Mouse (Mus musculus) myocyte (in vitro differentiated cells): Measurements from ENCODE around the gene Thada. TPM values are rescaled to one million over a fixed set of nuclear protein-coding genes. Genes with fewer than 3 reads are reported as not detected.
A peak's percentile ranks its signal among the peaks of the same experiment; 100 is the strongest.

Source experiments
- H3K27me3 ChIP-seq: one replicate; pipeline ENCODE4 v1.6.1; 2011; ENCODE audit not compliant: control insufficient read depth, insufficient read depth, insufficient read length
- H3K36me3 ChIP-seq: one replicate; pipeline ENCODE4 v1.6.1; 2011; ENCODE audit not compliant: control insufficient read depth, insufficient read depth
- H3K4me2 ChIP-seq: one replicate; pipeline ENCODE4 v1.6.1; 2011; ENCODE audit warnings: low read depth, control low read depth
- H3K4me3 ChIP-seq: one replicate; pipeline ENCODE4 v1.5.1; 2011; ENCODE audit warnings: mild to moderate bottlenecking, control low read depth, moderate library complexity
- H3K79me2 ChIP-seq: one replicate; pipeline ENCODE4 v1.6.1; 2011; ENCODE audit not compliant: control insufficient read depth, insufficient read depth
- H3ac ChIP-seq: one replicate; pipeline ENCODE4 v1.6.1; 2011; ENCODE audit not compliant: control insufficient read depth, insufficient read length
- CEBPB ChIP-seq: IDR thresholded peaks from 2 replicates; pipeline ENCODE4 v1.6.1; 2011; ENCODE audit warnings: mild to moderate bottlenecking, moderate library complexity; ENCODE audit not compliant: poor library complexity, insufficient read depth, severe bottlenecking
- E2F4 ChIP-seq: IDR thresholded peaks from one replicate; pipeline ENCODE4 v1.6.1; 2011; ENCODE audit warnings: mild to moderate bottlenecking, control low read depth, moderate library complexity; ENCODE audit not compliant: insufficient read depth
- MAX ChIP-seq: IDR thresholded peaks from one replicate; pipeline ENCODE4 v1.6.1; 2011; ENCODE audit warnings: low read depth, mild to moderate bottlenecking, control low read depth
- MYOD1 ChIP-seq, 3 experiments: IDR thresholded peaks; one replicate each; pipeline ENCODE4 v1.6.1; 2011; ENCODE audit warnings: control low read depth in 2 of 3, low read depth in 2 of 3, mild to moderate bottlenecking in 2 of 3, moderate library complexity in 1 of 3; ENCODE audit not compliant: insufficient read length in 2 of 3, control insufficient read depth in 1 of 3
- MYOG ChIP-seq, 3 experiments: IDR thresholded peaks; one replicate each; pipeline ENCODE4 v1.6.1; 2011; ENCODE audit warnings: control low read depth in 2 of 3, low read depth in 2 of 3, mild to moderate bottlenecking in 2 of 3; ENCODE audit not compliant: insufficient read length in 2 of 3, control insufficient read depth in 1 of 3, insufficient read depth in 1 of 3
- POLR2A ChIP-seq: IDR thresholded peaks from one replicate; pipeline ENCODE4 v1.6.1; 2011; ENCODE audit warnings: low read depth, mild to moderate bottlenecking, control low read depth, moderate library complexity; ENCODE audit not compliant: insufficient read length
- POLR2AphosphoS2 ChIP-seq: IDR thresholded peaks from one replicate; pipeline ENCODE4 v1.6.1; 2011; ENCODE audit warnings: low read depth, control low read depth; ENCODE audit not compliant: insufficient read length
- REST ChIP-seq: IDR thresholded peaks from one replicate; pipeline ENCODE4 v1.6.1; 2011; ENCODE audit warnings: mild to moderate bottlenecking, control low read depth, moderate library complexity; ENCODE audit not compliant: insufficient read depth, insufficient read length
- SRF ChIP-seq: IDR thresholded peaks from one replicate; pipeline ENCODE4 v1.6.1; 2011; ENCODE audit warnings: low read depth; ENCODE audit not compliant: control insufficient read depth, insufficient read length
- TCF12 ChIP-seq: IDR thresholded peaks from one replicate; pipeline ENCODE4 v1.6.1; 2011; ENCODE audit warnings: mild to moderate bottlenecking, control low read depth; ENCODE audit not compliant: poor library complexity, insufficient read depth, severe bottlenecking
- TCF3 ChIP-seq: IDR thresholded peaks from one replicate; pipeline ENCODE4 v1.6.1; 2011; ENCODE audit warnings: low read depth, control low read depth; ENCODE audit not compliant: insufficient read length
- USF1 ChIP-seq: IDR thresholded peaks from one replicate; pipeline ENCODE4 v1.6.1; 2011; ENCODE audit warnings: low read depth, mild to moderate bottlenecking, control low read depth, moderate library complexity
- polyA plus RNA-seq: library from polyadenylated mRNA; unstranded; fragments of >200 nt; fragmentation: generic; extraction: Trizol; gene quantifications from one replicate; pipeline ENCODE4 v1.2.1, GENCODE M21; 2012; ENCODE audit warnings: missing spikeins

The Thada gene
- polyA plus RNA-seq, 1 experiment, result 5.5 TPM

DNA sequence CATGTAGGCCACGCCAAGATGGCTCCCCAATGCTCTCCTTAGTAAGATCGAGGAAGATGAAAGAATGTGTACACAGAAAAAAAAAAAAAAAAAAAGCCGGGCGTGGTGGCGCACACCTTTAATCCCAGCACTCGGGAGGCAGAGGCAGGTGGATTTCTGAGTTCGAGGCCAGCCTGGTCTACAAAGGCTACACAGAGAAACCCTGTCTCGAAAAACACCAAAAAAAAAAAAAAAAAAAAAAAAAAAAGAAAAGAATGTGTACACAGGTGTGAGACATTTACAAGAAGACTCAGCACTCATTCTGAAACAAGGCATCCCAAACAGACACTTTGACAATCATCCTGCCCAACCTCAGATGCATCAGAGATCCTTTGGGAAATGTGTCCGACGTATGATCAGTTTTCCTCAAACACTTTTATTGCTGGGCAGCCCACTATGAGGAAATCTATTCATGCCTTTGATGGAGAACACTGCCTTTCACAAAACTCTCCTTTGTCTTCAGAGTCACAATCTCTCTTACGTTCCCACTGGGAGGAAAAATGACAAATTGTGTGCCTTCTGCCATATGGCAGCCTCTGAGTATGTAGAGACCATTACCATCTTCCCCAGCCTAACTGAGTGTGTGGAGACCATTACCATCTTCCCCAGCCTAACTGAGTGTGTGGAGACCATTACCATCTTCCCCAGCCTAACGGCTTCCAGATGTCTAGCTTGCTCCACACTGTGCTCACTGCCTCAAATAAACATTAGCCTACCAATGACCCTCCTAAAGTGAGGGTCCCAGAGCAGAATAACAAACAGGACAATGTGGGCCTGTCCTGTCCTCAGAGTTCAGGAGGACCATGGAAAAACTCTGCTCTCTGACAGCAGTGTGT is 138.7 kb downstream of the Thada start:
- no peaks in the 10 kb centered on the region for H3K27me3 ChIP-seq
- H3K79me2 ChIP-seq, result no peaks in the 10 kb centered on the region
- H3K4me3 ChIP-seq, result no peak overlapping the region
- TF ChIP-seq CEBPB, result no peak
- H3ac ChIP-seq, result no peak overlapping the region
- no peak overlapping the region for H3K4me2 ChIP-seq
- H3K36me3 ChIP-seq, result peaks cover 4% of the 10 kb centered on the region

- Histone ChIP-seq H3K79me2 (no peaks in the 10 kb centered on the region), H3K36me3 (peaks cover 4% of the 10 kb centered on the region), H3K4me2 (no peak overlapping the region), H3K4me3 (no peak overlapping the region), H3ac (no peak overlapping the region), H3K27me3 (no peaks in the 10 kb centered on the region)
- TF ChIP-seq SRF (no peak), TCF3 (no peak), MYOD1 (IDR thresholded peaks at IDR 0.05; ENCODE audit: control insufficient read depth in 1 of 3, insufficient read length in 2 of 3, low read depth in 2 of 3) (no peak), POLR2A (no peak), CEBPB (no peak), MAX (no peak), E2F4 (no peak), REST (no peak), MYOG (IDR thresholded peaks at IDR 0.05; ENCODE audit: control insufficient read depth in 1 of 3, insufficient read depth in 1 of 3, insufficient read length in 2 of 3, low read depth in 2 of 3) (no peak), USF1 (no peak), TCF12 (no peak), POLR2AphosphoS2 (no peak)
Measured at GRCm38 (mm10) chr17:84322176-84322575, 143.8 kb downstream of the Thada start.

GRCm38 (mm10) chr17:84321351-84321750 is 144.7 kb downstream of the Thada start:
- Histone ChIP-seq H3ac (no peak overlapping the region), H3K27me3 (no peaks in the 10 kb centered on the region), H3K4me3 (no peak overlapping the region), H3K79me2 (no peaks in the 10 kb centered on the region), H3K4me2 (no peak overlapping the region), H3K36me3 (peaks cover 4% of the 10 kb centered on the region)
- no peak for TF ChIP-seq TCF3
- TF ChIP-seq TCF12, result no peak
- TF ChIP-seq MYOD1 (IDR thresholded peaks at IDR 0.05; ENCODE audit: control insufficient read depth in 1 of 3, insufficient read length in 2 of 3, low read depth in 2 of 3), result peak in 1 of 3 experiments; percentile 17
- peak in 1 of 3 experiments; percentile 31 for TF ChIP-seq MYOG (IDR thresholded peaks at IDR 0.05; ENCODE audit: control insufficient read depth in 1 of 3, insufficient read depth in 1 of 3, insufficient read length in 2 of 3, low read depth in 2 of 3)

GRCm38 (mm10) chr17:84320576-84320975 is 145.4 kb downstream of the Thada start:
- no peak for TF ChIP-seq MAX
- TF ChIP-seq REST, result no peak
- no peak for TF ChIP-seq MYOG (IDR thresholded peaks at IDR 0.05; ENCODE audit: control insufficient read depth in 1 of 3, insufficient read depth in 1 of 3, insufficient read length in 2 of 3, low read depth in 2 of 3)
- no peak for TF ChIP-seq CEBPB
- TF ChIP-seq POLR2AphosphoS2, result no peak
- no peak for TF ChIP-seq TCF3
- TF ChIP-seq E2F4, result no peak
- TF ChIP-seq USF1, result no peak
- TF ChIP-seq POLR2A, result no peak
- no peak for TF ChIP-seq MYOD1 (IDR thresholded peaks at IDR 0.05; ENCODE audit: control insufficient read depth in 1 of 3, insufficient read length in 2 of 3, low read depth in 2 of 3)
- no peak for TF ChIP-seq SRF
- no peak for TF ChIP-seq TCF12
- peaks cover 4% of the 10 kb centered on the region for H3K36me3 ChIP-seq

DNA sequence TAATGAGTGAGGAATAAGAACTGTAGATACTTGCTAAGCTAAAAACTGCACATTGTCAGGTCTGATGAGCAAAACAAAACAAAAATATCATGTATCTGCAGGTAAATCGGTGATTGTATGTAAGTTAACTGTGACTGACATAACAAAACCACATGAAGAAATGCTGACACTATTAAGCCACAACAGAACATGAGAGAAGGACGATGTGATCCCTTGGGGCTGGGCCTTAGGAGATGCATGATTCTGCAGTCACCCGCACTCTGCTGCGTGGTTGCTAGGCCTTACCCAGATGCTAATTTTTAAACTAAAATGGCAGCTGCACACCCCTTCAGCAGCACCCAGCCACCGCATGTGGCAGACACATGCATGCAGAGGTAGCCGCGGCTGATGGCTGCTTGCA is 151.7 kb downstream of the Thada start:
- Histone ChIP-seq H3K36me3 (peaks cover 8% of the 10 kb centered on the region), H3K4me3 (no peak overlapping the region), H3K79me2 (no peaks in the 10 kb centered on the region), H3ac (no peak overlapping the region), H3K27me3 (no peaks in the 10 kb centered on the region), H3K4me2 (no peak overlapping the region)
- TF ChIP-seq POLR2AphosphoS2 (no peak), MYOD1 (IDR thresholded peaks at IDR 0.05; ENCODE audit: control insufficient read depth in 1 of 3, insufficient read length in 2 of 3, low read depth in 2 of 3) (no peak), USF1 (no peak), MAX (no peak), MYOG (IDR thresholded peaks at IDR 0.05; ENCODE audit: control insufficient read depth in 1 of 3, insufficient read depth in 1 of 3, insufficient read length in 2 of 3, low read depth in 2 of 3) (no peak), CEBPB (no peak), TCF12 (no peak), E2F4 (no peak), REST (no peak), TCF3 (no peak), POLR2A (no peak), SRF (no peak)

More at GRCm38 (mm10) chr17:84320576-84320975, 145.4 kb downstream of the Thada start:
- H3K4me2 ChIP-seq, result no peak overlapping the region
- H3K79me2 ChIP-seq, result no peaks in the 10 kb centered on the region
- H3K27me3 ChIP-seq, result no peaks in the 10 kb centered on the region
- H3K4me3 ChIP-seq, result no peak overlapping the region
- no peak overlapping the region for H3ac ChIP-seq
